Mouse (Mus musculus) hindbrain, embryonic 16.5 days (tissue): Measurements from ENCODE around the gene Smarca4. TPM values are rescaled to one million over a fixed set of nuclear protein-coding genes. Genes with fewer than 3 reads are reported as not detected.

Experiments used
- ATAC-seq: fragments of 200-750 bp; cut with Nextera tagmentation; 2 replicates; pipeline ENCODE4 v1.8.0; 2017; ENCODE audit warnings: moderate TSS enrichment, moderate library complexity
- H3K27ac ChIP-seq: fragments of 300-500 bp; sonication (generic); 2 replicates; pipeline ENCODE4 v1.5.1; 2014; ENCODE audit warnings: low read depth, mild to moderate bottlenecking, control low read depth, low read length, moderate library complexity
- H3K27me3 ChIP-seq: fragments of 300-500 bp; sonication (generic); replicated peaks from 2 replicates; pipeline ENCODE4 v1.6.1; 2014; ENCODE audit warnings: low read length; ENCODE audit not compliant: control insufficient read depth, insufficient read depth
- H3K36me3 ChIP-seq: fragments of 300-500 bp; sonication (generic); 2 replicates; pipeline ENCODE4 v1.6.1; 2014; ENCODE audit warnings: mild to moderate bottlenecking, low read length, moderate library complexity, mixed read lengths; ENCODE audit not compliant: control insufficient read depth, insufficient read depth
- H3K4me1 ChIP-seq: fragments of 300-500 bp; sonication (generic); 2 replicates; pipeline ENCODE4 v1.6.1; 2014; ENCODE audit warnings: low read depth, low read length; ENCODE audit not compliant: control insufficient read depth, insufficient read depth
- H3K4me2 ChIP-seq: fragments of 300-500 bp; sonication (generic); 2 replicates; pipeline ENCODE4 v1.6.1; 2014; ENCODE audit warnings: mild to moderate bottlenecking, low read length, control low read depth, moderate library complexity
- H3K4me3 ChIP-seq: fragments of 300-500 bp; sonication (generic); 2 replicates; pipeline ENCODE4 v1.5.1; 2014; ENCODE audit warnings: mild to moderate bottlenecking, low read length, control low read depth, moderate library complexity
- H3K9ac ChIP-seq: fragments of 300-500 bp; sonication (generic); 2 replicates; pipeline ENCODE4 v1.6.1; 2014; ENCODE audit warnings: low read depth, mild to moderate bottlenecking, control low read depth, low read length, moderate library complexity
- H3K9me3 ChIP-seq: fragments of 300-500 bp; sonication (generic); 2 replicates; pipeline ENCODE4 v1.6.1; 2014; ENCODE audit warnings: mild to moderate bottlenecking, low read length, moderate library complexity; ENCODE audit not compliant: control insufficient read depth
- WGBS: fragments of 180-500 bp; shearing (Covaris S2); extraction: QIAGEN DNeasy Blood & Tissue Kit; methylation state at CpG from one replicate; pipeline ENCODE4 v1.1.7; 2014; 5-methylcytosine and 5-hydroxymethylcytosine counted together
- polyA plus RNA-seq: library from polyadenylated mRNA; unstranded; fragments of >200 nt; fragmentation: Nextera tagmentation; extraction: Ambion mirVana; gene quantifications from 2 replicates; pipeline ENCODE4 v1.2.1, GENCODE M21; 2015

The Smarca4 gene
- polyA plus RNA-seq, 1 experiment from 2014 or later = 109 TPM

GRCm38 (mm10) chr9:21670354-21670753 is 54.4 kb downstream of the Smarca4 start:
- Histone ChIP-seq H3K27me3 (no peaks in the 10 kb centered on the region), H3K4me2 (no peak overlapping the region), H3K36me3 (peaks cover 86% of the 10 kb centered on the region), H3K4me1 (no peaks in the 10 kb centered on the region), H3K9ac (no peak overlapping the region), H3K4me3 (no peak overlapping the region), H3K9me3 (no peaks in the 10 kb centered on the region), H3K27ac (no peak overlapping the region)
- WGBS = 94% methylated on average over 6 of the region's 6 CpGs
- ATAC-seq = no peak

- no peak overlapping the region for H3K4me2 ChIP-seq
Measured at GRCm38 (mm10) chr9:21671753-21672152, 55.8 kb downstream of the Smarca4 start.

GRCm38 (mm10) chr9:21677706-21678105 is 61.7 kb downstream of the Smarca4 start:
- Histone ChIP-seq H3K4me2 (no peak overlapping the region), H3K4me1 (no peaks in the 10 kb centered on the region), H3K27me3 (no peaks in the 10 kb centered on the region), H3K36me3 (peaks cover 73% of the 10 kb centered on the region), H3K9ac (no peak overlapping the region), H3K4me3 (no peak overlapping the region), H3K27ac (no peak overlapping the region), H3K9me3 (no peaks in the 10 kb centered on the region)
- ATAC-seq = no peak
- WGBS = 96% methylated on average over 17 of the region's 17 CpGs

More at GRCm38 (mm10) chr9:21671753-21672152, 55.8 kb downstream of the Smarca4 start:
- no peaks in the 10 kb centered on the region for H3K4me1 ChIP-seq
- no peak overlapping the region for H3K4me3 ChIP-seq
- no peaks in the 10 kb centered on the region for H3K27me3 ChIP-seq
- H3K27ac ChIP-seq = no peak overlapping the region
- WGBS = 92% methylated on average over 5 of the region's 5 CpGs
- no peak overlapping the region for H3K9ac ChIP-seq
- H3K9me3 ChIP-seq = no peaks in the 10 kb centered on the region
- H3K36me3 ChIP-seq = peaks cover 85% of the 10 kb centered on the region
- no peak for ATAC-seq

DNA sequence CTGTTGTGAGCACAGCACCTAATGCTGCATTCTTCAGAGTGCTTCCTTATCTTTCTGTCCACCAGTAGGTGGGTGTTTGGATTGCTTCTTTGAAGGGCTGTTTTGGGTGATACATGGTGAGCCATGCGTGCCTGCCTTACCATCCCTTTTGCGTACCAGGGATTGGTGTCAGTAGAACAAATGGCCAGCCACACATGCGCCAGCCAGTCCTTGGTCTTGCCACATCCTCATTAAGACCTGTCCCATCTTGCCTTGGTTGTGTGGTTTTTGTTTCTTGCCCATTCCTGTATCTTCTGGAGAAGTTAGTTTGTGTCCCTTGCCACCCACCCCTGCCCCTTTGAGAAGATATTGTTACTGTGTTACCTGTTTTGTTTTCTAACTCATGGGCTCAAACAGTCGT is 64.5 kb downstream of the Smarca4 start:
- Histone ChIP-seq H3K4me1 (no peaks in the 10 kb centered on the region), H3K9me3 (no peaks in the 10 kb centered on the region), H3K36me3 (peaks cover 62% of the 10 kb centered on the region), H3K27ac (no peak overlapping the region), H3K27me3 (no peaks in the 10 kb centered on the region), H3K4me3 (no peak overlapping the region), H3K9ac (no peak overlapping the region), H3K4me2 (no peak overlapping the region)
- no peak for ATAC-seq
- 91% methylated on average over 4 of the region's 4 CpGs for WGBS

- no peak overlapping the region for H3K9ac ChIP-seq
- no peak overlapping the region for H3K27ac ChIP-seq
- H3K4me2 ChIP-seq = no peak overlapping the region
- ATAC-seq = no peak
- peaks cover 57% of the 10 kb centered on the region for H3K36me3 ChIP-seq
- WGBS = 83% methylated on average over 4 of the region's 4 CpGs
- H3K4me1 ChIP-seq = no peaks in the 10 kb centered on the region
- no peaks in the 10 kb centered on the region for H3K9me3 ChIP-seq
- no peak overlapping the region for H3K4me3 ChIP-seq
- H3K27me3 ChIP-seq = no peaks in the 10 kb centered on the region
Measured at GRCm38 (mm10) chr9:21682827-21683226, 66.9 kb downstream of the Smarca4 start.

DNA sequence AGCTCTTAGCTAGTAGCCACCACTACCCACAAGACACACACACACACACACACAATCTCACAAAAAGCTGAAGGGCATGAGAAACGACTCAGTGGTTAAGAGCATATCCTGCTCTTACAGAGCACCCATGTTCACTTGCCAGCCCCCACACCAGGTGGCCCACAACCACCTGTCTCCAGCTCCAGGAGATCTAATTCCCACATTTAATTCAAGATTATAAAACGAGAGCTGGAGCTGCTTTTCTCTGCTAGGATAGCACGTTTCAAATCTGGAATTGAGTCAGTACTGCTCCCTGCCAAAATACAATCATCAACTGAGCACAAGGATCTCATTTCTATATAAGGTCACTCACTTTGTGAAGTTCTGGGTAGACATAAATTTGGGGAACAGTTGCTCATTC is 67.9 kb downstream of the Smarca4 start:
- H3K36me3 ChIP-seq = peaks cover 51% of the 10 kb centered on the region
- no peak overlapping the region for H3K27ac ChIP-seq
- H3K27me3 ChIP-seq = no peaks in the 10 kb centered on the region
- H3K9me3 ChIP-seq = no peaks in the 10 kb centered on the region
- no peak overlapping the region for H3K4me2 ChIP-seq
- no peak overlapping the region for H3K4me3 ChIP-seq
- ATAC-seq = no peak
- 88% methylated on average over 3 of the region's 3 CpGs for WGBS
- H3K9ac ChIP-seq = no peak overlapping the region
- no peaks in the 10 kb centered on the region for H3K4me1 ChIP-seq

GRCm38 (mm10) chr9:21688554-21688953 is 72.6 kb downstream of the Smarca4 start:
- WGBS = 86% methylated on average over 7 of the region's 7 CpGs
- Histone ChIP-seq H3K4me2 (no peak overlapping the region), H3K4me1 (no peaks in the 10 kb centered on the region), H3K27ac (no peak overlapping the region), H3K9me3 (no peaks in the 10 kb centered on the region), H3K4me3 (no peak overlapping the region), H3K27me3 (no peaks in the 10 kb centered on the region), H3K36me3 (peaks cover 39% of the 10 kb centered on the region), H3K9ac (no peak overlapping the region)
- ATAC-seq = no peak

DNA sequence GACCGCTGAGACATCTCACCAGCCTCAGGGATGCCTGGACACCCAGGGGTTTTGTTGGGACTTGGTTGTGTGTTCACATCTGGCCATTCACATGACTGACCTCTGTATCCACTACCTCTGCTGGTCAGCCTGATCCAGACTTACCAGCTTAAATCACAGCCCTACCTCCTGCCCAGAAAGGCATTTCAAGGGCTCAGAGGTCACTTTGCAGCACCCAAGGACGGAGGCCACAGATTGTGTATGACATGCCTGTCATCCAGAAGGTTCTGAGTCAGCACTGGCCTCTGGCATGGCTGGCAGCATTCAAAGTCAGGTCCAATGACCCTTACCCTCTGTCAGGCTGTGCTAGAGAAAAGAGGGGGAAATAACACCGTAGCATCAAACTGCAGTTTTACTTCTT is 74.1 kb downstream of the Smarca4 start:
- H3K36me3 ChIP-seq = peaks cover 38% of the 10 kb centered on the region
- H3K4me2 ChIP-seq = no peak overlapping the region
- no peak overlapping the region for H3K27ac ChIP-seq
- ATAC-seq = no peak; the same call in 1 of the 2 replicates
- WGBS = 86% methylated on average over 3 of the region's 3 CpGs
- no peak overlapping the region for H3K4me3 ChIP-seq
- no peaks in the 10 kb centered on the region for H3K9me3 ChIP-seq
- H3K9ac ChIP-seq = no peak overlapping the region
- H3K4me1 ChIP-seq = no peaks in the 10 kb centered on the region
- no peaks in the 10 kb centered on the region for H3K27me3 ChIP-seq

GRCm38 (mm10) chr9:21691862-21692261 is 75.9 kb downstream of the Smarca4 start:
- no peak overlapping the region for H3K4me2 ChIP-seq
- H3K27ac ChIP-seq = no peak overlapping the region
- peaks cover 29% of the 10 kb centered on the region for H3K36me3 ChIP-seq
- H3K4me3 ChIP-seq = no peak overlapping the region
- no peaks in the 10 kb centered on the region for H3K9me3 ChIP-seq
- no peak for ATAC-seq
- H3K4me1 ChIP-seq = no peaks in the 10 kb centered on the region
- H3K27me3 ChIP-seq = no peaks in the 10 kb centered on the region
- 63% methylated on average over 2 of the region's 2 CpGs for WGBS
- no peak overlapping the region for H3K9ac ChIP-seq

DNA sequence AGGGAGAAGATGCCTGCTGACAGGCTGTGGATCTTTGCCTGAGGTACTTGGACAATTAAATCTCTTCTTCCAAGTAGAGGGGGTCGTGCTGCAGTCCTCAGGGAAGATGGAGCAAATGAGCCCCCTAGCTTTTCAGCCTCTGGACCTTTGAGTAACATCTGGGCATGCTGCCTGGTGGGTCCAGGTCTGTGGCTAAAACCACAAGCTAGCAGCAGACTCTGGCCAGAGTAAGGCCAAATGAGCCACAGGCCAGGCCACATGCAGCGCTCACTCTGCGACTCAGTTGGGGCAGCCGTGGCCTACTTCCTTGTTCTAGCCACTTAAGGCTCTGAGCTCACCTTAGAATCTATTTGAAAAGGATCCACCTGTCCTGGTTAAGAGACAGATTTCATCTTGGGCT is 76.5 kb downstream of the Smarca4 start:
- 87% methylated on average over 4 of the region's 4 CpGs for WGBS
- no peak for ATAC-seq

More for the DNA sequence above, 76.5 kb downstream of the Smarca4 start:
- no peak overlapping the region for H3K4me3 ChIP-seq
- H3K4me1 ChIP-seq = no peaks in the 10 kb centered on the region
- H3K27ac ChIP-seq = no peak overlapping the region
- no peak overlapping the region for H3K4me2 ChIP-seq
- H3K9ac ChIP-seq = no peak overlapping the region
- H3K36me3 ChIP-seq = peaks cover 30% of the 10 kb centered on the region
- H3K27me3 ChIP-seq = no peaks in the 10 kb centered on the region
- H3K9me3 ChIP-seq = no peaks in the 10 kb centered on the region
